Mouse (Mus musculus) E14TG2a.4 (cell line): Measurements from ENCODE around the gene Klhl28.

Experiments
- CTCF ChIP-seq: conservative IDR thresholded peaks from 2 replicates; pipeline ENCODE4 v1.5.1; 2014; ENCODE audit warnings: low read length
- NANOG ChIP-seq: IDR thresholded peaks from 2 replicates; pipeline ENCODE4 v1.6.1; 2014; ENCODE audit warnings: borderline replicate concordance, low read length, mixed read lengths
- POU5F1 ChIP-seq: IDR thresholded peaks from 2 replicates; pipeline ENCODE4 v1.6.1; 2014; ENCODE audit warnings: low read length, borderline replicate concordance

DNA sequence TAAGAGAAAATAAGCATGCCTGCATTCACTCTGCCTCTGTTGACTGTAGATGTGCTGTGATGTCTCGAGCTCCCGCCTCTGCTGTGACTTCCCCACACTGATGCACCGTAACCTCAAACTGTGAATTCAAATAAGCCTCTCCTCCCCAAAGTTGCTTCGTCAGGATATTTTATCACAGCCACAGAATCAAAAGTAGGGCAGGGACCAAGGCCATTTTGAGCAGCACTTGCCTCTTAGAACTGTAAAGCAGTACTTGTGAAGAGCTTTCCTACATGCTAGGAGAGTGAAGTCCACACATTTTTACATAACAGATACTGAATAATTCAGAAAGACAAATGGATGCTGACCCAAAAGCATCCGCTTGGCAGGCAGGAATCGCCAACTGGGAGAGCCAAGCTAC, 52.3 kb downstream of the Klhl28 start:
- TF ChIP-seq CTCF (no peak), POU5F1 (no peak), NANOG (no peak)
